Mouse (Mus musculus) bone marrow, adult 2 months (tissue): ENCODE results near the gene Tnfrsf13b.

ENCODE experiments used
- CTCF ChIP-seq: fragments of 200-500 bp; IDR thresholded peaks from 2 replicates; pipeline ENCODE4 v1.5.1; 2011; ENCODE audit warnings: low read length, control low read depth; ENCODE audit not compliant: control insufficient read depth, insufficient read depth
- POLR2A ChIP-seq: fragments of 200-500 bp; IDR thresholded peaks from 2 replicates; pipeline ENCODE4 v1.6.1; 2011; ENCODE audit warnings: low read depth, mild to moderate bottlenecking, control low read depth, low read length, borderline replicate concordance; ENCODE audit not compliant: control insufficient read depth

DNA sequence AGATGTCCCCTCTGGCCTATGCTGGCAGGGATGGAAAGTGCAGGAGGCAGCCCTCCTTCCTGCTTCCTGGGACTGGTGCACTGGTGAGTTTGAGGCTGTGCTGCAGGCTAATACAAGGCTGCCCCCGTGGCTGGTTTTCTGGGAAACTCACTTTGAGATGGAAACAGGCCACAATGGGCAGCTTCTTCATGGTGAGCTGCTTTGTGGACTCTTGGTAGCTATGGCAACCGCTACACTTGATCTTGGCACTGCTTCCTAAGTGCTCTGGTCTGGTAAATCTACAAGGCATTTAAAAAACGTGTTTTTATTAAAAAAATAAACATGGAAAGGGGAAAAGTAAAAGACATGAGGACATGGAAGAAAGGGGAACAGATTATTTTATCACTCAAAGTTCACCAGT is 31.6 kb downstream of the Tnfrsf13b start:
- TF ChIP-seq CTCF, result no peak
- no peak for TF ChIP-seq POLR2A
